Mouse (Mus musculus) C2C12 (cell line): ENCODE measurements around the gene Ube2i.

Source experiments
- CEBPB ChIP-seq: IDR thresholded peaks from one replicate; pipeline ENCODE4 v1.6.1; 2011; ENCODE audit warnings: low read depth, mild to moderate bottlenecking, control low read depth, moderate library complexity
- CTCF ChIP-seq: IDR thresholded peaks from one replicate; pipeline ENCODE4 v1.5.1; 2011; ENCODE audit not compliant: control insufficient read depth, insufficient read depth, insufficient read length
- FOSL1 ChIP-seq: IDR thresholded peaks from one replicate; pipeline ENCODE4 v1.8.0; 2011; ENCODE audit warnings: mild to moderate bottlenecking, low read length; ENCODE audit not compliant: poor library complexity, insufficient read depth, severe bottlenecking
- MAX ChIP-seq: IDR thresholded peaks from one replicate; pipeline ENCODE4 v1.6.1; 2011; ENCODE audit warnings: mild to moderate bottlenecking, control low read depth
- MYOG ChIP-seq: IDR thresholded peaks from one replicate; pipeline ENCODE4 v1.6.1; 2011; ENCODE audit not compliant: control insufficient read depth, insufficient read length; ENCODE audit errors: extremely low read depth
- USF1 ChIP-seq: IDR thresholded peaks from one replicate; pipeline ENCODE4 v1.6.1; 2011; ENCODE audit warnings: low read depth, mild to moderate bottlenecking, control low read depth, moderate library complexity

DNA sequence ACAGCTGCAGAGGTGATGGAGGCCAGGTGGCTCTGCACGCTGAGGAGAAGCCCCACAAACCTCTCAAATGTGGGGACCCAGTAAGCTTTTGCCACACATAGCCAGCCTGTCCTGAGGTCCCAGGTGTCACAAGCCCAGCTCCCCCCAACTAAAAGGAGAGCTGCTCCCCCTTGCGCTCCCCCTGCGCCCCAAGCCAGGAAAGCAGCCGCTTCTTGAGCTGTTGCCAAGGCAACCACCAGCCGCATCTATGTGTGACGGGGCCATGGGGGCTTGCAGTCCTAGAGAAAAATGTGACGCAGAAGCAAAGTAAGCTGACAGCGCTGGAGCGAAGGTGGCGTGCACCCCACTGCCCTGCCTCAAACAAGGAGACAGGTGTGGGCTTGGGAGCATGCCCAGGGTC is 20.7 kb downstream of the Ube2i start:
- TF ChIP-seq CTCF: no peak
- TF ChIP-seq USF1: no peak
- no peak for TF ChIP-seq MAX
- no peak for TF ChIP-seq MYOG
- no peak for TF ChIP-seq CEBPB
- no peak for TF ChIP-seq FOSL1
